Mouse (Mus musculus) kidney, postnatal 4 days (tissue): Measurements from ENCODE around the gene Coil.

Source experiments
- DNase-seq, 2 experiments: peaks; one replicate each; pipeline ENCODE4 v3.0.0; 2021; ENCODE audit warnings: mixed read lengths in 2 of 2

Coil gene

DNA sequence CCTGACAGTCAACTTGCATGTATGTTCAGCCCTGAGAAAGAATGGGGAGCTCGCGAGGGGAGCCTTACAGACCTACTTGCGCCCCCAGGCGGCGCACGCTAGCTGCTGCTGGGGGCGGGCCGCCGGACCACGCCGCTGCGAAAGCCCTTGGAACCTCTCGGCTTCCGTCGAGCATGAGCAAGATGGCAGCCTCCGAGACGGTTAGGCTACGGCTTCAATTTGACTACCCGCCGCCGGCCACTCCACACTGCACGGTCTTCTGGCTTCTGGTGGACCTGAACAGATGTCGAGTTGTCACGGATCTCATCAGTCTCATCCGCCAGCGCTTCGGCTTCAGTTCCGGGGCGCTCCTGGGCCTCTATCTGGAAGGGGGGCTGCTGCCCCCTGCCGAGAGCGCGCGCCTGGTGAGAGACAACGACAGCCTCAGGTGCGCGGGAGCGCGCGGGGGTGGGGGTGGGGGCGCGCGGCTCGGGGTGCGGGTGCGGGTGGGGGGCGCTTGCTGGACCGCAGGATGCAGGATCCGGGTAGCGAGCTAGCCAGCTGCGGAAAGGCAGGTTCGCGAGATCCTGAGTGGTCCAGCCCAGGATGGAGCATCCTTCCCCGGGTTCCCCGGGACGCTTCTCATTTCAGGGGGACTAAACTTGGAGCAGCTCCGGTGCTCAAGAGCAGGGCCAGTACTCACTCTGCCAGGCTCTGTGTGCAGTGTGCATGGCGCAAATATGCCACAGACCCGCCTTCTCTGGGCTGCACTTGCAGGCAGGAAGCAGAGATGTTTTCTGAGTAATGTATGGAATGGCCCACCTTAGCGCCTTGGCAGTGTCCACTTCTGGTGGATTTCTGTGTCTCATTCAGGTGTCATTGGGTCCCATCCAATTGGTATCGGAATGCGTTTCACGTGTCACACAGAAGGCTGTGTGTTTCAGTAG is 4.0 kb downstream of the Coil start:
- DNase-seq = peak; percentile 95 to 97

GRCm38 (mm10) chr11:88976320-88976719 is 6.3 kb downstream of the Coil start:
- DNase-seq = no peak

DNA sequence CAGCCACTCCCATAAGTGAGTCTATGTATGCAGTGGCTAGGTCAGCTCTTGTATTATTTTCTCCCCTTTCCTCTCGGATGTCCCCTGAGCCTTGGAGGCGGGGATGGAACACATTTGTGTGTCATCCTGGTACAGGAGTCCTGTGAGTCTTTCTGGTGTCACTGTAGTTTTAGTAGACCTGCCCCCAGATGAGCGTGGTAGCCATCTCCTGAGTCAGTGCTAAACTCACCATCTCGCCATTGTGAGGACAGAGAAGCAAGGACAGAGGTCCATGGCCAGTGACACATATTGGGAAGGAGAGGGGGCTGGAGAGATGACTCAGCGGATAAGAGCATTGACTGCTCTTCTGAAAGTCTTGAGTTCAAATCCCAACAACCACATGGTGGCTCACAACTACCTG is 7.1 kb downstream of the Coil start:
- no peak for DNase-seq

- no peak for DNase-seq
Measured at GRCm38 (mm10) chr11:88981337-88981736, 11.3 kb downstream of the Coil start.

- no peak for DNase-seq
Measured at GRCm38 (mm10) chr11:88986616-88987015, 16.6 kb downstream of the Coil start.

GRCm38 (mm10) chr11:88988956-88989355 is 18.9 kb downstream of the Coil start:
- no peak for DNase-seq

DNA sequence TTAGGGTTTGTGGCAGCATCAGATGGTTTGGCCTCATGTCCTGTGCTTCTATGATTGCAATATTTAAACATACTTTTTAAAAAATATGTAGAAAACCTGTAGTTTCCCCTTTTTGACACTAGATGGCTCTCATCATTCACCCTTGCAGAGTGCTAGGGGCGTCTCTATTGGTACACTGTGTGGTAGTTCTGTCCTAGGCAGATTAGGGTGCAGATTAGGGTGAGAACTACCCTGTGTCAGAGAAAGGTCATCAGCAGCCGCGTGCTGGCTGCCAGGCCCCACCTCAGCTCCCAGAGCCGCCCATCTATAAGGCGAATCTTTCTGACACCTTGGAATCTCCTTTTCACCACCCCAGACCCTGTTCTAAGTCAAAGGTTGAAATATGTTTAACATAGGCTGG is 19.5 kb downstream of the Coil start:
- DNase-seq = peak in 1 of 2 experiments; percentile 28

DNA sequence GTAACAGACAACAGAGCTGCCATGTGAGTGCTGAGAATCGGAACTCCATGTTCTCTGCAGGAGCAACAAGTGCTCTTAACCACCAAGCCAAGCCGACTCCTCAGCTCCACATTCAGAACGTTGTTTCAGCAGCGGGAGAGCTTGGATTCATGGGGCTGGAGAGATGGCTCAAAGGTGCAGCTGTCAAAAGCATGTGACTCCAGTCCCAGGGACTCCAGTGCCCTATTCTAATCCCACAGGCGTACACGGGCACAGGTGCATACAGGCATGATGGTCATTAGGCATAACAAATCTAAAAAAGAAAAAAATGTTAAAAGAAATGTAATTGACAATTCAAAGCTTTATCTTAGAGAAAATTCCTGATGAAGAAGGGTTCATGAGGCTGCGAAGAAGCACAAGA is 23.1 kb downstream of the Coil start:
- DNase-seq = no peak

GRCm38 (mm10) chr11:88993625-88994024 is 23.6 kb downstream of the Coil start:
- peak; percentile 71 to 75 for DNase-seq

GRCm38 (mm10) chr11:88994492-88994891 is 24.4 kb downstream of the Coil start:
- no peak for DNase-seq

GRCm38 (mm10) chr11:88995616-88996015 is 25.6 kb downstream of the Coil start:
- DNase-seq = no peak

DNA sequence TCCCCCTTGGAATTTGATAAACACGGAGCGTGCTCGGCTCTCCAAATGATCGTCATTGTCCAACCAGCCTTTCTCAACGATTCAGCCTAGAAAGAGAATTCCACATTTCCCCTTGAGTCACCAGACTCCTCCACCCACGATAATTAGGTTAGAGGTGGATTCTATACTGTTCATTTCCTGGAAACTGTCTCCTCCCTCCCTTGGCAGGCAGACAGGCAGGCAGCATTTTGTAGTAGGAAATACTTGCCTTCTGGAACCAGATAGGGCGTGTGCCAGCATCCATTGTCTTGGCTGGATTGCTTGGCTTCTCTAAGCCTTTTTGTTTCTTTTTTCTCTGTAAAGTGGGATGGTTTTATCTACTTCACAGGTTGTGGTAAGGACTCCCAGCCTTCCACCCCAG is 26.4 kb downstream of the Coil start:
- DNase-seq = peak in 1 of 2 experiments; percentile 44

- DNase-seq = peak in 1 of 2 experiments; percentile 34
Measured at GRCm38 (mm10) chr11:88997343-88997742, 27.3 kb downstream of the Coil start.

DNA sequence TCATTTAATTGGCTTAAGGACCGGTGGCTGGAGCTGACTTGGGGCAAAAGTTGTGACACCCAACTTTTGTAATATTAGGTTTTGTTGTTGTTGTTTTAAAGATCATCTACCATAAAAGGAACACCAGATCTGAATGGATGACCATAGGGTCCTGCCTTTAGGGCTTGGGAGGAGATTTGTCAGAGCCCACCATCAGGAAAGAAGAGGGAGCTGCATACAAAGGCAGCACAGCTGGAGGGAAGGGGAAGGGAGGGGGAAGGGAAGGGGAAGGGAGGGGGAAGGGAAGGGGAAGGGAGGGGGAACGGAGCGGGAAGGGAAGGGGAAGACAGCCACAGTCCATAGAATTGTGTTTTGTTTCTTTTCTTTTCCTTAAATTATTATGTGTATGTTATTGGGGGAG is 28.4 kb downstream of the Coil start:
- no peak for DNase-seq

- DNase-seq = peak; percentile 95 to 96
Measured at GRCm38 (mm10) chr11:88998974-88999722, 29.1 kb downstream of the Coil start, which contains the start of gene Trim25. Gene Trim25 (plus strand): TSS chr11:88999376.

DNA sequence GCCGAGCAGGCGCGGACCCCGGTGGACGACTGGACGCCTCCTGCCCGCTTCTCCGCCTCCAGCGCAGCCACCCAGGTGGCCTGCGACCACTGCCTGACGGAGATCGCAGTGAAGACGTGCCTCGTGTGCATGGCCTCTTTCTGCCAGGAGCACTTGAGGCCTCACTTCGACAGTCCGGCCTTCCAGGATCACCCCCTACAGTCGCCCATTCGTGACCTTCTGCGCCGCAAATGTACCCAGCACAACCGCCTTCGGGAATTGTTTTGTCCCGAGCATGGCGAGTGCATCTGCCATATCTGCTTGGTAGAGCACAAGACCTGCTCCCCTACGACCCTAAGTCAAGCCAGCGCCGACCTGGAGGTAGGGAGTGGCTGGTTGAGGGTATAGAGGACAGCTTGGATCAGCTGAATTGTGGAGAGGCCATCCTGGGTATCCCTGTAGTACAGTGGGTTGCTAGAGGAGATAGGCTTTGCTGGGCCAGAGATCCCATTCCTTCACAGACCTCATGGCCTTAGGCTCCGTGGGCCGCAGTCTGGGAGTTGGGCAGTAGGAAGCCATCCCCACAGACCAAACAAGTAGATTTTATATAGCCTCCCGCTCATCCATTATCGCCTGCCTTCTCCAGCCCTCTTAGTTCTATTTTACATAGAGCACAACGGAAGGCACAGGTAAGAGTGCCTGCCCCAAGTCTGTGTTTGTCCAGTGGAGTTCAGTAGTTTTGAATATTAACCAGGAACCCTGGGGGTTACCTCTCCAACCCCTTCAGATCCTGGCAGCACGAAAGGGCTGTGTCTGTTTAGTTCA is 29.9 kb downstream of the Coil start:
- no peak for DNase-seq

DNA sequence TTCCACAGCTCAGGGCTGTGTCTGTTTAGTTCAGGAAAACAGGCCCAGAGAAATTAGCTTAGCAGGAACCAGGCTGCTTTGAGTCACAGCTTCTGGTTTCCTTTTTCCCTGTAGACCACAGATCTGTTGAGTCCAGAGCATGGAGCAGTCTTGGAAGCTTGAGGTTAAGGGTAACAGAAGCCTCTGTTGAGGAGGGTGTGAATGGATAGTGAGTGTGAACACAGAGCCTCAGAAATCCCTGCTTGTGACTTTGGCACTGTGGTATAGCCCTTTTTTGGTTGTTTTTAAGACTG is 30.4 kb downstream of the Coil start:
- no peak for DNase-seq

- DNase-seq = no peak
Measured at GRCm38 (mm10) chr11:89001569-89001968, 31.5 kb downstream of the Coil start.

DNA sequence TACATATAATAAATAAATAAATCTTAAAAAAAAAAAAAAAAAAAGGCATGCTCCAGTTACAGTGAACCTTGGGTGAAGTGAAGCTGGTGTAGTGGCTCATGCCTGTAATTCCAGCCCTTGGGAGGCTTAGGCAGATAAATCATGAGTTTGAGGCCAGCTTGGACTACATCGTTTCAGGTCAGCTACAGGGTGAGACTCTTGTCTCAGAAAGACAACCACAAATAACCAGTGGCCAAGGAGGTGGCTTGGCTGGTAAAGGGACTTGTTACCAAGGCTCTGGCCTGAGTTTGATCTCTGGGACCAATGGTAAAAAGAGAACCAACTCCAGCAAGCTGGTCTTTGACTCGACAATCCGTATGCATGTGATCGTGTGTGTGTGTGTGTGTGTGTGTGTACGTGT is 32.0 kb downstream of the Coil start:
- DNase-seq = no peak

DNA sequence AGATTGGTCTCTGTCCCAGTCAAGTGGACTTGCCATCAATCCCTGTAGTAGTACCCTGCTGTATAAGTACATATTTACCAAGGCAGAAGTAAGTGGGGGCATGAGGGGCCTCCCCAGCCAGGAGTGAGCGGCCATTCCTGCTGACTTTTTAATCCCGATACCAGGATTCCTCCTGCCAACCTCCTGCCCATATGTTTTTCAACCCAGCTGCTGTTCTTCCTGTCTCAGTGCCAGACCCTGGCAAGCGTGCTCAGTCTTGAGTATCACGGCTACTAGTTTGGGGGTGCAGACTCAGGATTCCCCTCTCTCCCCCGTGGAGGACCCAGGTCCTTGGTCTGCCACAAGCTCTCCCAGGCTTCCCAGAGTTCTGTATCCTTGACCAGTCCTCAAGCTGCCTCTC is 32.6 kb downstream of the Coil start:
- no peak for DNase-seq

DNA sequence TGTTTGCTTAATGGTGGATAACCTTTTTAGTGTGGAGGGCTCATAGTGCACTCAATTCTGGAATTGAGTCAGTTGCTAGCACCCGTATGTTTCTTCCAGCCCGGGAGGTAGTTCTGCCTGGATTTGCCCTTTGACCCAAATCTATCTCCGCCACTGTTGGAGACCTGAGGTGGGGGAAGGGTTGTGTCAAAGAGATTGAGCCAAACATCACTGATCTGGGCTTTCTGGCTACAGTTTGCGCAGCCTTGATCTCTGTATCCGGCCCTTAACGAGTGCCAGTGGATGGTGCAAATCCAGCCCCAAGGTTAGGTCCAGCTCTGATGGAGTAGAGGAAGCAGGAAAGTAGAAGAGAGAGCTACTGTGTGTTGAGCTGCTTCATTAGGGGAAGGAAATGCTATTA is 33.0 kb downstream of the Coil start:
- no peak for DNase-seq

- DNase-seq = no peak
Measured at GRCm38 (mm10) chr11:89003726-89004125, 33.7 kb downstream of the Coil start.

- DNase-seq = no peak
Measured at GRCm38 (mm10) chr11:89005473-89005872, 35.4 kb downstream of the Coil start.
